Mouse (Mus musculus): Measurements from ENCODE around the gene Wdr46. TPM values are rescaled to one million over a fixed set of nuclear protein-coding genes. Genes with fewer than 3 reads are reported as not detected.
A peak's percentile ranks its signal among the peaks of the same experiment; 100 is the strongest.

The Wdr46 gene
- polyA plus RNA-seq, 1 experiment from 2014 or later = 32.7 TPM

- Histone ChIP-seq H3K27ac (ENCODE audit: low read length) (no peak overlapping the region), H3K27me3 (ENCODE audit: insufficient read depth, low read length) (no peaks in the 10 kb centered on the region), H3K4me2 (replicated peaks; ENCODE audit: low read depth, low read length) (no peak overlapping the region), H3K4me3 (ENCODE audit: low read length) (no peak overlapping the region), H3K4me1 (ENCODE audit: insufficient read depth, low read length) (peaks cover 17% of the 10 kb centered on the region), H3K9me3 (ENCODE audit: low read length) (no peaks in the 10 kb centered on the region), H3K36me3 (ENCODE audit: insufficient read depth, low read length) (peaks cover 30% of the 10 kb centered on the region), H3K9ac (replicated peaks; ENCODE audit: low read length) (no peak overlapping the region)
- no peak for ATAC-seq (ENCODE audit: low FRiP score, low TSS enrichment)
- 87% methylated on average over 15 of the region's 15 CpGs for WGBS
Observed at GRCm38 (mm10) chr17:33936993-33937392, 3.5 kb upstream of the Wdr46 start.

DNA sequence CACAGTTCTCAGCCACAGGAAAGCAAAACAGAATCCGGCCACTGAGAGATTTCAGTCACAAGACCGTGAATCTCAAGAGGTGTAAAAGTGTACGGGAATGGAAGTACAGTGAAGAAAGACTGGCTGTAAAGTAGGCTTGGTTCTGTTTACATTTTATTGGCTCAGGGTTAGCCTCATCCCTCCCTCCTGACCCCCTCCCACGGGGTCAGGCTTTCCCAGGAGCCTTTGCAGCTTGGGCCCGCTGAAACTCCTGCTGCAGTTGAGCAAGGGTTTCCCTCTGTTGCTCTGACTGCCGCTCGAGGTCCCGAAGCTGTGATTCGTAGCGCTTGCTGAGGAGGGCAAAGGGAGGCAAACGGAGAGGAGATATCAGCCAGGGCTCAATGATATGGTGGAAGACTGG lies 1.7 kb upstream of the Wdr46 start:
- H3K27me3 ChIP-seq (ENCODE audit: insufficient read depth, low read length) = no peaks in the 10 kb centered on the region
- H3K9ac ChIP-seq (replicated peaks; ENCODE audit: low read length) = no peak overlapping the region
- peaks cover 37% of the 10 kb centered on the region for H3K36me3 ChIP-seq (ENCODE audit: insufficient read depth, low read length)
- H3K9me3 ChIP-seq (ENCODE audit: low read length) = no peaks in the 10 kb centered on the region
- no peak overlapping the region for H3K4me3 ChIP-seq (ENCODE audit: low read length)
- H3K4me2 ChIP-seq (replicated peaks; ENCODE audit: low read depth, low read length) = no peak overlapping the region
- no peak for ATAC-seq (ENCODE audit: low FRiP score, low TSS enrichment)
- 71% methylated on average over 11 of the region's 11 CpGs for WGBS
- H3K4me1 ChIP-seq (ENCODE audit: insufficient read depth, low read length) = peaks cover 17% of the 10 kb centered on the region
- H3K27ac ChIP-seq (ENCODE audit: low read length) = no peak overlapping the region

GRCm38 (mm10) chr17:33940981-33941380 lies 521 bp downstream of the Wdr46 start:
- Histone ChIP-seq H3K4me2 (replicated peaks; ENCODE audit: low read depth, low read length) (peak overlapping the region; percentile 95), H3K9me3 (ENCODE audit: low read length) (no peaks in the 10 kb centered on the region), H3K27me3 (ENCODE audit: insufficient read depth, low read length) (no peaks in the 10 kb centered on the region), H3K4me1 (ENCODE audit: insufficient read depth, low read length) (peaks cover 17% of the 10 kb centered on the region), H3K4me3 (ENCODE audit: low read length) (peak overlapping the region; percentile 97), H3K9ac (replicated peaks; ENCODE audit: low read length) (peak overlapping the region; percentile 89), H3K27ac (ENCODE audit: low read length) (no peak overlapping the region), H3K36me3 (ENCODE audit: insufficient read depth, low read length) (peaks cover 45% of the 10 kb centered on the region)
- 3% methylated on average over 26 of the region's 26 CpGs for WGBS
- no peak for ATAC-seq (ENCODE audit: low FRiP score, low TSS enrichment)

DNA sequence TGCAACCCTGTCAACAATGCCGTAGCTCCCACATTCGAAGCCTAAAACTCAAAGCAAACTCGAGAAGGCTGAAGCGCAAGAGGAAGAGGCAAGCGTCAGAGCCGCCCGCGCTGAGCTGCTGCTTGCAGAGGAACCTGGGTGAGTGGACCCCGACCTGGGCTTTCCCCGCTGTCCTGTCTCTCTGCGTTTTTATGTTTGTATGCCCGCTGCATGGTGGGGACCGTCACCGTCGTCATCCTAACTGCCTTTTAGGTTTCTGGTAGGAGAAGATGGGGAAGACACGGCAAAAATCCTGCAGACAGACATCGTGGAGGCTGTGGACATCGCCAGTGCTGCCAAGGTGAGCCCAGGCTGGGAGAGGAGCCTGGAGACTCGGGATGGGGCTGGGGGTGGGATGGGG lies 921 bp downstream of the Wdr46 start:
- H3K27me3 ChIP-seq (ENCODE audit: insufficient read depth, low read length) = no peaks in the 10 kb centered on the region
- peaks cover 48% of the 10 kb centered on the region for H3K36me3 ChIP-seq (ENCODE audit: insufficient read depth, low read length)

GRCm38 (mm10) chr17:33943454-33943853 lies 3.0 kb downstream of the Wdr46 start:
- ATAC-seq (ENCODE audit: low FRiP score, low TSS enrichment) = no peak
- no peaks in the 10 kb centered on the region for H3K27me3 ChIP-seq (ENCODE audit: insufficient read depth, low read length)
- H3K27ac ChIP-seq (ENCODE audit: low read length) = no peak overlapping the region
- peaks cover 17% of the 10 kb centered on the region for H3K4me1 ChIP-seq (ENCODE audit: insufficient read depth, low read length)
- 95% methylated on average over 15 of the region's 15 CpGs for WGBS
- H3K4me2 ChIP-seq (replicated peaks; ENCODE audit: low read depth, low read length) = no peak overlapping the region
- peaks cover 35% of the 10 kb centered on the region for H3K36me3 ChIP-seq (ENCODE audit: insufficient read depth, low read length)
- no peak overlapping the region for H3K4me3 ChIP-seq (ENCODE audit: low read length)
- H3K9ac ChIP-seq (replicated peaks; ENCODE audit: low read length) = no peak overlapping the region
- no peaks in the 10 kb centered on the region for H3K9me3 ChIP-seq (ENCODE audit: low read length)

More for the DNA sequence above, 921 bp downstream of the Wdr46 start:
- peak overlapping the region; percentile 89 for H3K9ac ChIP-seq (replicated peaks; ENCODE audit: low read length)
- peak overlapping the region; percentile 95 for H3K4me2 ChIP-seq (replicated peaks; ENCODE audit: low read depth, low read length)
- peak overlapping the region; percentile 97 for H3K4me3 ChIP-seq (ENCODE audit: low read length)
- H3K4me1 ChIP-seq (ENCODE audit: insufficient read depth, low read length) = peaks cover 17% of the 10 kb centered on the region
- no peak for ATAC-seq (ENCODE audit: low FRiP score, low TSS enrichment)
- WGBS = 54% methylated on average over 19 of the region's 19 CpGs
- no peaks in the 10 kb centered on the region for H3K9me3 ChIP-seq (ENCODE audit: low read length)
- H3K27ac ChIP-seq (ENCODE audit: low read length) = no peak overlapping the region

DNA sequence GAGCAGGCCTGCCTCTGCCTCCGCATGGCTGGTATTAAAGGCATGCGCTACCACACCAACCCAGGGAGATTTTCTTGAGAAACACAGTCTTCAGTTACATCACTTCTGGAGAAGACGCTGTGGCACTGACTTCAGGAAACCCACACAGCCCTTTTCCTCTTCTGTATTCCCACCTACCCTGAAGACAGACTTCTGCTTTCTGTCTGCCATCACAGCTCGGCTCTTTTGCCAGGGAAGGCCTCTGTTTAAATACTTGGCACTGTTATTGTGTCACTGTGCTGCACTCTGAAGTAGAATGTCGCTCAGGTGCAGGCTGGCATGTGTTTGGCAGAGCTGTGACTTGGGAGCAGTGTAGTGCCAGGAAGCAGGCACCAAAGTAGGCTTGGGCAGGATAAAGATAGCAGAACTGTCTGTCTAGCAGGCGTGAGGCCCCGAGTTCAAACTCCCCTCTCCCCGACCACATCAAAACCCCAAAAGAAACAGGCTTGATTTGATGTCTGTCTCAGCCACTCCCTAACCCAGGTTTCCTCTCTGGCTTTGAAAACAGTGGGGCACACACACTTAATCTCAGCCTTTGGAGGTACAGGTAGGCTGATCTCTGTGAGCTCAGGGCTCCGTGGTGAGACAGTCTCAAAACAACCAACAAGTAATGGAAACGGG lies 7.1 kb downstream of the Wdr46 start:
- Histone ChIP-seq H3K9ac (replicated peaks; ENCODE audit: low read length) (no peak overlapping the region), H3K4me3 (ENCODE audit: low read length) (no peak overlapping the region), H3K4me2 (replicated peaks; ENCODE audit: low read depth, low read length) (no peak overlapping the region), H3K9me3 (ENCODE audit: low read length) (no peaks in the 10 kb centered on the region), H3K27ac (ENCODE audit: low read length) (no peak overlapping the region), H3K4me1 (ENCODE audit: insufficient read depth, low read length) (peaks cover 23% of the 10 kb centered on the region), H3K36me3 (ENCODE audit: insufficient read depth, low read length) (peaks cover 46% of the 10 kb centered on the region), H3K27me3 (ENCODE audit: insufficient read depth, low read length) (no peaks in the 10 kb centered on the region)
- no peak for ATAC-seq (ENCODE audit: low FRiP score, low TSS enrichment)
- 90% methylated on average over 10 of the region's 10 CpGs for WGBS

DNA sequence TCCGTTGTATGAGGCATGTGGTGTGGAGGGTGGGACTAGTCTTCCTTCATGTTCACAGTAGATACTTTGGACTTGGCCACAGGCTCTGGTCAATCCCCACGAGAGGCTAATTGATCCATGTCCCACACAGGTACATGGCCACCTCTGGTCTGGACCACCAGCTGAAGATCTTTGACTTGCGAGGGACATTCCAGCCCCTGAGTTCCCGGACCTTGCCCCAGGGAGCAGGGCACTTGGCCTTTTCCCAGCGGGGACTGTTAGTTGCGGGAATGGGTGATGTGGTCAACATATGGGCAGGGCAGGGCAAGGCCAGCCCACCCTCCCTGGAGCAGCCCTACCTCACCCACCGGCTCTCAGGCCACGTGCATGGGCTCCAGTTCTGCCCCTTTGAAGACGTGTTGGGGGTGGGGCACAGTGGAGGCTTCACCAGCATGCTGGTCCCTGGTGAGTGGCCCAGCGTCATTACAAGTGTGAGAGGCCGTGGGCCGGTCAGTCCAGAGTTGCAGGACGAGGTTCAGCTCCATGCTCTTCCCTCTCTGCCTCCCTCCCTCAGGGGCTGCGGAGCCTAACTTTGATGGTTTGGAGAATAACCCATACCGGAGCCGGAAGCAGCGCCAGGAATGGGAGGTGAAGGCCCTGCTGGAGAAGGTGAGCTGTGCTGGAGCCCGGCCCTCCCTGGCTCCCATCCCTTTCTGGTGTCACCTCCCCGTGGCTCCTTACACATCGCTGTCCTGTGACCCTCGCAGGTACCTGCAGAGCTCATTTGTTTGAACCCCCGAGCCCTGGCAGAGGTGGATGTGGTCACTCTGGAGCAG lies 7.8 kb downstream of the Wdr46 start:
- H3K36me3 ChIP-seq (ENCODE audit: insufficient read depth, low read length) = peaks cover 48% of the 10 kb centered on the region
- no peak overlapping the region for H3K4me2 ChIP-seq (replicated peaks; ENCODE audit: low read depth, low read length)
- no peaks in the 10 kb centered on the region for H3K9me3 ChIP-seq (ENCODE audit: low read length)
- ATAC-seq (ENCODE audit: low FRiP score, low TSS enrichment) = no peak
- no peak overlapping the region for H3K9ac ChIP-seq (replicated peaks; ENCODE audit: low read length)
- no peak overlapping the region for H3K4me3 ChIP-seq (ENCODE audit: low read length)
- no peak overlapping the region for H3K27ac ChIP-seq (ENCODE audit: low read length)
- H3K27me3 ChIP-seq (ENCODE audit: insufficient read depth, low read length) = no peaks in the 10 kb centered on the region
- 82% methylated on average over 22 of the region's 22 CpGs for WGBS
- peaks cover 31% of the 10 kb centered on the region for H3K4me1 ChIP-seq (ENCODE audit: insufficient read depth, low read length)

- H3K4me3 ChIP-seq (ENCODE audit: low read length) = no peak overlapping the region
- no peak overlapping the region for H3K4me2 ChIP-seq (replicated peaks; ENCODE audit: low read depth, low read length)
- no peaks in the 10 kb centered on the region for H3K27me3 ChIP-seq (ENCODE audit: insufficient read depth, low read length)
- H3K36me3 ChIP-seq (ENCODE audit: insufficient read depth, low read length) = peaks cover 49% of the 10 kb centered on the region
- H3K9me3 ChIP-seq (ENCODE audit: low read length) = no peaks in the 10 kb centered on the region
- peaks cover 38% of the 10 kb centered on the region for H3K4me1 ChIP-seq (ENCODE audit: insufficient read depth, low read length)
- WGBS = 89% methylated on average over 19 of the region's 19 CpGs
- no peak overlapping the region for H3K27ac ChIP-seq (ENCODE audit: low read length)
- ATAC-seq (ENCODE audit: low FRiP score, low TSS enrichment) = no peak
- no peak overlapping the region for H3K9ac ChIP-seq (replicated peaks; ENCODE audit: low read length)
Observed at GRCm38 (mm10) chr17:33948905-33949537, 8.6 kb downstream of the Wdr46 start.

DNA sequence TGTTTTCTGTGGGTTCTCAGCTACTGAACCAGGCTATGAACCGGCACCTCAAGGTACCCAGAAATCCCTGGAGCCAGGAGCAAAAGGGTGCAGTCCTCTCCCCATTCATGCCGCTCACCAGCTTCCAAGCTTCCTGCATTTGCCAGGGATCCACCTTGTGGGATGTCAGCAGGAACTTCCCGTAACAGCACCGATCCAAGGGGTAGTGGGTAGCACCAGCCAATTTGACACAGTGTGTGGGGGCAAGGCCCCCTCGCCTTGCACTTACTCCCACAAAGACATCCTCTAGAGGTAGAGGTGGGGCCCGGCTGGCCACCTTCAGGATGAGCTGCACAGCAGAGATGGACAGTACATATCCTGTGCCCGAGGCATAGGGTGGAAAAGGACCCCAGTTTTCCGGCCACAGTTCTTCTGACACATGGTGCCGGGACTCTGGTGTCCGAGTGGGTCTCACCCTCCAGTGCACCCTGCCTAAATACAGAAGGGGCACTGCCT lies 9.7 kb downstream of the Wdr46 start:
- Histone ChIP-seq H3K9ac (replicated peaks; ENCODE audit: low read length) (peak overlapping the region; percentile 64; the same call in 1 of the 2 replicates), H3K9me3 (ENCODE audit: low read length) (no peaks in the 10 kb centered on the region), H3K4me2 (replicated peaks; ENCODE audit: low read depth, low read length) (peak overlapping the region; percentile 75), H3K27ac (ENCODE audit: low read length) (peak overlapping the region; percentile 92), H3K4me3 (ENCODE audit: low read length) (peak overlapping the region; percentile 51), H3K27me3 (ENCODE audit: insufficient read depth, low read length) (no peaks in the 10 kb centered on the region), H3K4me1 (ENCODE audit: insufficient read depth, low read length) (peaks cover 45% of the 10 kb centered on the region), H3K36me3 (ENCODE audit: insufficient read depth, low read length) (peaks cover 39% of the 10 kb centered on the region)
- ATAC-seq (ENCODE audit: low FRiP score, low TSS enrichment) = no peak
- 73% methylated on average over 10 of the region's 10 CpGs for WGBS
